Mouse (Mus musculus) ES-E14 (cell line): ENCODE results near the gene Nomo1.

Experiments used
- MAFK ChIP-seq: IDR thresholded peaks from 2 replicates; pipeline ENCODE4 v1.6.1; 2014; ENCODE audit warnings: mild to moderate bottlenecking, low read depth, low read length, inconsistent platforms; ENCODE audit not compliant: insufficient read depth
- ZC3H11A ChIP-seq: IDR thresholded peaks from 2 replicates; pipeline ENCODE4 v1.6.1; 2012; ENCODE audit warnings: low read depth, mild to moderate bottlenecking, inconsistent platforms, low read length, borderline replicate concordance

DNA sequence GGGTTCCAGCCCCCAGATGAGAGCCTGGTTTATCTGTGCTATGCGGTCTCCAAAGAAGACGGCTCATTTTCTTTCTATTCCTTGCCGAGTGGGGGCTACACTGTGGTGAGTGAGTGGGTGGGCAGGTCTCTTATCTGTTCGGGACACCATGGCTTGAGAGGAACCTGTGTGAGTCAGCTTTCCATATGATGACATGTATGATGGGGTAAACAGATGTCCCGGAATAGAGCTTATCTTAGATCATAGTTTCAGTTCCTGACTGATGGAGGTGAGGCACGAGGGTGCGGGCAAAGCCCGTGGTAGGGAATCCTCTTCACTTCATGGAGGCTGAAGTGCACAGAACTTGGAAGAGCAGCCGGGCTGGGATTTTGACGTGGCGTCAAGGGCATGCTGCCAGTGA lies 12.4 kb downstream of the Nomo1 start:
- no peak for TF ChIP-seq ZC3H11A
- no peak for TF ChIP-seq MAFK
